Mouse (Mus musculus) hindbrain, embryonic 14.5 days (tissue): ENCODE results near the gene Casc3. TPM values are rescaled to one million over a fixed set of nuclear protein-coding genes. Genes with fewer than 3 reads are reported as not detected.

Experiments
- ATAC-seq: fragments of 200-750 bp; cut with Nextera tagmentation; 2 replicates; pipeline ENCODE4 v1.8.0; 2017; ENCODE audit warnings: moderate number of reproducible peaks, mild to moderate bottlenecking, moderate TSS enrichment, moderate library complexity; ENCODE audit not compliant: low FRiP score
- DNase-seq: peaks from one replicate; pipeline ENCODE4 v3.0.0-alpha.2; 2015; ENCODE audit warnings: low spot score
- H3K27ac ChIP-seq: fragments of 300-500 bp; sonication (generic); 2 replicates; pipeline ENCODE4 v1.5.1; 2014; ENCODE audit warnings: mild to moderate bottlenecking, moderate library complexity
- H3K27me3 ChIP-seq: fragments of 300-500 bp; sonication (generic); 2 replicates; pipeline ENCODE4 v1.6.1; 2014; ENCODE audit warnings: mild to moderate bottlenecking, low read length, mixed read lengths; ENCODE audit not compliant: control insufficient read depth, insufficient read depth
- H3K36me3 ChIP-seq: fragments of 300-500 bp; sonication (generic); replicated peaks from 2 replicates; pipeline ENCODE4 v1.6.1; 2014; ENCODE audit not compliant: control insufficient read depth, insufficient read depth
- H3K4me1 ChIP-seq: fragments of 300-500 bp; sonication (generic); replicated peaks from 2 replicates; pipeline ENCODE4 v1.6.1; 2014; ENCODE audit warnings: antibody characterized with exemption, low read length, mixed read lengths; ENCODE audit not compliant: control insufficient read depth, insufficient read depth
- H3K4me2 ChIP-seq: fragments of 300-500 bp; sonication (generic); replicated peaks from 2 replicates; pipeline ENCODE4 v1.6.1; 2014; ENCODE audit warnings: mild to moderate bottlenecking, moderate library complexity
- H3K4me3 ChIP-seq: fragments of 300-500 bp; sonication (generic); replicated peaks from 2 replicates; pipeline ENCODE4 v1.5.1; 2014; ENCODE audit warnings: mild to moderate bottlenecking, low read length
- H3K9ac ChIP-seq: fragments of 300-500 bp; sonication (generic); 2 replicates; pipeline ENCODE4 v1.6.1; 2014
- H3K9me3 ChIP-seq: fragments of 300-500 bp; sonication (generic); 2 replicates; pipeline ENCODE4 v1.6.1; 2016; ENCODE audit warnings: low read length; ENCODE audit not compliant: control insufficient read depth
- WGBS: fragments of 180-500 bp; shearing (Covaris S2); extraction: QIAGEN DNeasy Blood & Tissue Kit; methylation state at CpG from one replicate; pipeline ENCODE4 v1.1.7; 2014; 5-methylcytosine and 5-hydroxymethylcytosine counted together
- polyA plus RNA-seq: library from polyadenylated mRNA; unstranded; fragments of >200 nt; fragmentation: Nextera tagmentation; extraction: Ambion mirVana; gene quantifications from 2 replicates; pipeline ENCODE4 v1.2.1, GENCODE M21; 2014

The Casc3 gene
- polyA plus RNA-seq, 1 experiment from 2014 or later: 49.3 TPM

- peak overlapping the region; percentile 93 for H3K4me2 ChIP-seq
- H3K9me3 ChIP-seq: no peaks in the 10 kb centered on the region
- WGBS: under 1% methylated on average over 64 of the region's 74 CpGs
- peaks cover 33% of the 10 kb centered on the region for H3K4me1 ChIP-seq
- H3K27ac ChIP-seq: peak overlapping the region; percentile 99
- H3K27me3 ChIP-seq: no peaks in the 10 kb centered on the region
- ATAC-seq (peak; percentile 39), DNase-seq (no peak)
- H3K36me3 ChIP-seq: peaks cover 24% of the 10 kb centered on the region
- H3K4me3 ChIP-seq: peak overlapping the region; percentile 92
- H3K9ac ChIP-seq: peak overlapping the region; percentile 97
Measured at GRCm38 (mm10) chr11:98795714-98796514, 8.8 kb upstream of the Casc3 start.

DNA sequence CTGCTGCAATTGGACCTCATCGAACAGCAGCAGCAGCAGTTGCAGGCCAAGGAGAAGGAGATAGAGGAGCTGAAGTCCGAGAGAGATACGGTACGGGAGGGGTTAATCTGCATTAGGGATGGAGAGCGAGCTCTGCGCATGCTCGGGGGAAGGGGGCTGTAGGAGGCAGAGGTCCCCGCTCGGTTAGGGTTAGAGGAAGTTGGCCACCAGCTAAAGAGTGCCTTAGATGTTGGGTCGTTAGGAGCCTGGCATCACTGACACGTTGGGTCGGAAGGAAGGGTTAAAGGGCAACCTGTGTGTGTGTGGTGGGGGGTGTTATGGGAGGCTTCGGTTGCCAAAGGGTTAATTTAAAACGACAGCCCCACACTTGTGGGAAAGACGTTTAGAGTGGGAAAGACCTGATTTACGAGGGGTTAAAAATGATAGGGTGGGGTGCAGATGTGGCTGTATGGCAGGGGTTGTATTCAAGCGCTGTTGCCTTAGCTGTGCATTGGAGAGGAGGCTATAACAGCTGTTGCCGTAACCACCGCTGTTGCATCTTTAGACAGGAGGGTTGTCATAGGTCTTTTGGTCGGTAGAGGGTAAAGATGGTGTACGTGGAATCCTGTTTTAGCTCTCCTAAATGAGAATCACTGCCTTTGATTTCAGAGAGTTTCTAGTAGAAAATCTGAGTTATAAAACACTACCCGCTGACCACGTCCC lies 8.0 kb upstream of the Casc3 start:
- H3K4me3 ChIP-seq: peak overlapping the region; percentile 92
- peak overlapping the region; percentile 99 for H3K27ac ChIP-seq
- H3K9ac ChIP-seq: peak overlapping the region; percentile 97
- H3K27me3 ChIP-seq: no peaks in the 10 kb centered on the region
- whole genome bisulfite sequencing: 4% methylated on average over 23 of the region's 23 CpGs
- peak overlapping the region; percentile 93 for H3K4me2 ChIP-seq
- peaks cover 33% of the 10 kb centered on the region for H3K4me1 ChIP-seq
- ATAC-seq: peak; percentile 63; the same call in 1 of the 2 replicates
- H3K36me3 ChIP-seq: peaks cover 31% of the 10 kb centered on the region
- H3K9me3 ChIP-seq: no peaks in the 10 kb centered on the region
- DNase-seq: peak; percentile 80

- 18% methylated on average over 5 of the region's 5 CpGs for WGBS
- Histone ChIP-seq H3K4me3 (peak overlapping the region; percentile 92), H3K27me3 (no peaks in the 10 kb centered on the region), H3K9ac (peak overlapping the region; percentile 97), H3K9me3 (no peaks in the 10 kb centered on the region), H3K4me2 (peak overlapping the region; percentile 93), H3K27ac (0 out of 2 replicates have a peak overlapping the region, but pooled peaks have one; percentile 99), H3K36me3 (peaks cover 38% of the 10 kb centered on the region), H3K4me1 (peaks cover 33% of the 10 kb centered on the region)
- no peak for ATAC-seq
- no peak for DNase-seq
Measured at GRCm38 (mm10) chr11:98797306-98797705, 7.4 kb upstream of the Casc3 start.

DNA sequence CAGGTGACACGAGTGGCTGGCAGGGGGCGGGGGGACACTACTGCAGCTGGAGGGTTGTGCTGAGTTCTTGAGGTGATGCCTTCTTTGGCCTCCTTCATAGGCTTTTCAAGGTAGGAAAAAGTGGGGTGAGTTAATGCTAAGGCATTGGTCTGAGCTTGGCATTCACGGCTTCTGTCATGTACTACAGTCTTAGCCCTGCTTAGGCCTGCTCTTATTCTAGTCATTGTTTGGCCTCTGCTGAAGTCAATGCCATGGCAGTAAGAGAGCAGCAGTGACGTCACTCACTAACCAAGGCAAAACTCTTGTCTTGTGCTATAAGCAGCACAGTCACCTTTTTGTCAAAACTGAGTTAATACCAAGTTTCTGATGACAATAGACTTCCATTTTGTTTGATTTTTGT lies 6.8 kb upstream of the Casc3 start:
- Histone ChIP-seq H3K4me3 (peak overlapping the region; percentile 92), H3K9ac (peak overlapping the region; percentile 97), H3K27me3 (no peaks in the 10 kb centered on the region), H3K4me2 (peak overlapping the region; percentile 93), H3K27ac (0 out of 2 replicates have a peak overlapping the region, but pooled peaks have one; percentile 22), H3K9me3 (no peaks in the 10 kb centered on the region), H3K36me3 (peaks cover 44% of the 10 kb centered on the region), H3K4me1 (peaks cover 33% of the 10 kb centered on the region)
- DNase-seq (no peak), ATAC-seq (no peak)
- 42% methylated on average over 4 of the region's 4 CpGs for WGBS

DNA sequence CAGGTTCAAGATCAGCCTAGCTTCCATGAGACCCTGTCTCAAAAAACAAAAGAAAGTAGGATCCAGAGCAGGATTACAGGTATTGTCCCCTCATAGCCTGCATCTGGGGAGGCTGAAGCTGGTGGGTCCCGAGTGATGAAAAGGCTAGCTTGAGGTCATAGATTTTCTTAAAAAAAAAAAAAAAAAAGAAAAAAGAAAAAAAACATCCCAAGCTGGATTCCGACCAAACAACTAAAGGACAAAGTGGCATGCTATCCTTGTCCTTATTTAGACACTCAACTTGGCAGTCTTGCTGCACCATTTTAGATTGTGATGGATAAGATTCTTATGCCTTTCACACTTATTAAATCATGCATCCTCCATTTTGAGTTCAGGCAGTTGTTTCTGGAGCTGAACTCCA lies 3.7 kb downstream of the Casc3 start:
- Histone ChIP-seq H3K4me3 (no peak overlapping the region), H3K27me3 (no peaks in the 10 kb centered on the region)
- no peak for ATAC-seq

DNA sequence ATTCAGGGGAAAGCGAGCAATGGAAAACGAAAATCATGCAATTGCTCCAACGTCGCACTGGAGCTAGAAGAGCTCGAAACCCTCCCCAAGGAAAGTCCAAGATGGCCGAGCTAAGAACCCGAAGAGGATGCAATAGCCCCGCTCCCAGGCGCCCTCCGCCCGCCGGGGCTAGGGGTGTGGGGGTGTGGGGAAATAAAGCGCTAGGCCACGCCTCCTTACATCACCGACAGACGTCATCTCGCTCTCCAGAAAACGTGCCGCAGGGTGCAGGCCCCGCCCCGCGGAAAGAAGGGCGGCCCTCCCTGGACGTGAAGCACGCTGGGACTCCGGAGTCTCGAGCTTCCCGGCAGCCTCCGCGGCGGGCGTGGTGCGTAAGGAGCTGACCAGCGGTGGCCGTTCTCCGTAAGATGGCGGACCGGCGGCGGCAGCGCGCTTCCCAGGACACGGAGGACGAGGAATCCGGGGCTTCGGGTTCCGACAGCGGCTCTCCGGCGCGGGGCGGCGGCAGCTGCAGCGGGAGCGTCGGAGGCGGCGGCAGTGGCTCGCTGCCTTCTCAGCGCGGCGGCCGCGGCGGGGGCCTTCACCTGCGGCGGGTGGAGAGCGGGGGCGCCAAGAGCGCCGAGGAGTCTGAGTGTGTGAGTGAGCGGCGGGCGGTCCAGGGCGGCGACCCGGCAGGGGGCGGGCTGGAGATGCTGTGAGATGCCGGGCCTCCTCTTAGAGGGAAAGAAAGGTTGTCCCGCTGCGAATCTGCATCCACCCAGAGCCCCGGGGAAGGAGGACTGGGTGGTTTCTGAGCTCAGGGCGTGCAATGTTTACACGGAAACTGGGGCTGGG lies 5.0 kb downstream of the Casc3 start:
- DNase-seq (peak; percentile 99), ATAC-seq (peak; percentile 98)
- H3K27me3 ChIP-seq: no peaks in the 10 kb centered on the region
- H3K36me3 ChIP-seq: peaks cover 78% of the 10 kb centered on the region
- peaks cover 25% of the 10 kb centered on the region for H3K4me1 ChIP-seq
- peak overlapping the region; percentile 95 for H3K27ac ChIP-seq
- H3K4me2 ChIP-seq: peak overlapping the region; percentile 89
- under 1% methylated on average over 71 of the region's 84 CpGs for WGBS
- H3K9me3 ChIP-seq: no peaks in the 10 kb centered on the region
- peak overlapping the region; percentile 82 for H3K9ac ChIP-seq
- H3K4me3 ChIP-seq: peak overlapping the region; percentile 78

More for the DNA sequence above, 3.7 kb downstream of the Casc3 start:
- Histone ChIP-seq H3K9ac (peak overlapping the region; percentile 59; the same call in 1 of the 2 replicates), H3K9me3 (no peaks in the 10 kb centered on the region), H3K4me2 (peak overlapping the region; percentile 54), H3K36me3 (peaks cover 80% of the 10 kb centered on the region), H3K4me1 (peaks cover 25% of the 10 kb centered on the region), H3K27ac (peak overlapping the region; percentile 95)
- DNase-seq: no peak
- 75% methylated on average over 2 of the region's 2 CpGs for WGBS

DNA sequence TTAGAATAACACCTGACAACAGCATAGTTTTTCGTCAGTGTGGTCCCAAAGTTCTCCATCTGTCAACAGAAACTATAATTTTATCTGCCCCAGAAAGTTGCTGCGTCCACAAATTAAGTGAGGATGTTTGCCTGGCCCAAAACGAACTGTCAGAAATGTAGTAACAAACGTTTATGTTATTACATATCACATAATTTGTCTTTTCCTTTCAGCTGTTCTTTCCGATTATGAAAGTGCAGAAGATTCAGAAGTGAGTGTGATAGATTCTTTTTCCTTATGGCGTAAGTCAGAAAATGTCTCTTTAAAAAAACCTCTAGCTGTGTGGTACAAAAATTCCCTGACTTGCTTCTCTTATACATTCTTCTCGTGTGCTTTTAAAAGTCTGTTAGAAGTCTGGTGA lies 6.0 kb downstream of the Casc3 start:
- Histone ChIP-seq H3K36me3 (peaks cover 75% of the 10 kb centered on the region), H3K9ac (peak overlapping the region; percentile 82), H3K27me3 (no peaks in the 10 kb centered on the region), H3K4me3 (peak overlapping the region; percentile 78), H3K27ac (peak overlapping the region; percentile 95), H3K4me1 (peaks cover 25% of the 10 kb centered on the region), H3K4me2 (peak overlapping the region; percentile 89), H3K9me3 (no peaks in the 10 kb centered on the region)
- WGBS: 83% methylated on average over 7 of the region's 7 CpGs
- no peak for DNase-seq
- ATAC-seq: no peak

- no peaks in the 10 kb centered on the region for H3K27me3 ChIP-seq
- no peaks in the 10 kb centered on the region for H3K9me3 ChIP-seq
- no peak overlapping the region for H3K4me3 ChIP-seq
- H3K4me2 ChIP-seq: no peak overlapping the region
- ATAC-seq (no peak), DNase-seq (no peak)
- peaks cover 91% of the 10 kb centered on the region for H3K36me3 ChIP-seq
- WGBS: 90% methylated on average over 1 of the region's 1 CpGs
- peaks cover 3% of the 10 kb centered on the region; the same call in 1 of the 2 replicates for H3K4me1 ChIP-seq
- no peak overlapping the region for H3K27ac ChIP-seq
- H3K9ac ChIP-seq: no peak overlapping the region
Measured at GRCm38 (mm10) chr11:98816706-98817239, 12.1 kb downstream of the Casc3 start.
